Mouse (Mus musculus): ENCODE data around the gene Ube2c. TPM values are rescaled to one million over a fixed set of nuclear protein-coding genes. Genes with fewer than 3 reads are reported as not detected.

Gene Ube2c
- polyA plus RNA-seq, 1 experiment from 2014 or later, result 106 TPM

DNA sequence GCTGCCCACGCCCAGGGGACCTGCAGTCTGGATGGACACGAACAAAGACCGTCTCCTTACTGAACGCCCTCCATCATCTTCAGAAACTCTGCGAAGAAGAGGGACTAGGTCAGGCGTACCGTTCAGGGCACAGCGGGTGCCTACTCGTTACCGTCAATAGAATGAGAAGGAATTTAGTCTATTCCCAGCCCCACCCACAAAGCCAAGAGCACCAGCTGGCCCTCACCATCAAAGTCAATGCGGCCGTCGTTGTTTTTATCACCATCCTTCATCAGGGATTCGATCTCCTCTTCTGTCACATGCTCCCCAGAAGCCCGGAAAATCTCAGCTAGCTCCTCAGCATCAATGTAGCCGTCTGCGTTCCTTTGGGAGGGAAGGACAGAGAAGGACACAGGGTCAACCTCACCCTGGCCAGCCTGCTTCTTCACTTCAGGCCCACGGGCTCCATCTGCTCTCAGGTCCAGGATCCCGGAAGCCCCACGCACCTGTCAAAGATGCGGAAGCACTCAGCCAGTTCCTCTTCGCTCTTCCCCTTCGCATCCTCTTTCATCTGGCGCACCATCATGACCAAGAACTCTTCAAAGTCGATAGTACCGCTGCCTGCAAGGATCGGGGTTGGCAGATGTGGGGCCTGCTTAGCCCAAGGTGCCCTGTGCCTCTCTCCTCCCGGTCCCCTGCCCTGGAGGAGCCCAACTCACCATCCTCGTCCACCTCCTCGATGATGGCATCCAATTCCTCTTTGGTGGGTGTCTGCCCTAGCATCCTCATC lies 7.7 kb downstream of the Ube2c start:
- in situ Hi-C loops (cut with MboI; ENCODE audit: low pct_unique_long_range_greater_than_20kb), result no loop called here
- POLR2A ChIA-PET, result interaction anchor here (1.4 kb wide), 1 partner anchor 10 kb away, joined by 5 read pairs; no protein-coding TSS in a partner anchor
- DNase-seq (ENCODE audit: low read depth, low spot score) (no peak), ATAC-seq (no peak)
- TF ChIP-seq CTCF (IDR thresholded peaks at IDR 0.05), result no peak
- no peaks in the 10 kb centered on the region for H3K27me3 ChIP-seq
- CTCF ChIA-PET, result interaction anchor here (0.8 kb wide), 1 partner anchor 8 kb away, joined by 3 read pairs; the partner anchor contains the start of gene Snx21

GRCm38 (mm10) chr2:164778015-164778287 lies 8.3 kb downstream of the Ube2c start:
- ATAC-seq (no peak), DNase-seq (ENCODE audit: low read depth, low spot score) (no peak)
- POLR2A ChIA-PET, result no interaction called here
- in situ Hi-C loops (cut with MboI; ENCODE audit: low pct_unique_long_range_greater_than_20kb), result no loop called here
- CTCF ChIA-PET, result no interaction called here
- H3K27me3 ChIP-seq, result no peaks in the 10 kb centered on the region
- TF ChIP-seq CTCF (IDR thresholded peaks at IDR 0.05), result no peak

- in situ Hi-C loops (cut with MboI; ENCODE audit: low pct_unique_long_range_greater_than_20kb), result no loop called here
- CTCF ChIA-PET, result interaction anchor here (0.8 kb wide), 1 partner anchor 30 kb away, joined by 3 read pairs; no protein-coding TSS in a partner anchor
- POLR2A ChIA-PET, result interaction anchor here (1.1 kb wide), 1 partner anchor 14 kb away, joined by 3 read pairs; no protein-coding TSS in a partner anchor
- no peak for TF ChIP-seq CTCF (IDR thresholded peaks at IDR 0.05)
- DNase-seq (ENCODE audit: low read depth, low spot score), result no peak
- H3K27me3 ChIP-seq, result no peaks in the 10 kb centered on the region
- ATAC-seq, result no peak
Measured at GRCm38 (mm10) chr2:164778809-164779208, 9.1 kb downstream of the Ube2c start.

DNA sequence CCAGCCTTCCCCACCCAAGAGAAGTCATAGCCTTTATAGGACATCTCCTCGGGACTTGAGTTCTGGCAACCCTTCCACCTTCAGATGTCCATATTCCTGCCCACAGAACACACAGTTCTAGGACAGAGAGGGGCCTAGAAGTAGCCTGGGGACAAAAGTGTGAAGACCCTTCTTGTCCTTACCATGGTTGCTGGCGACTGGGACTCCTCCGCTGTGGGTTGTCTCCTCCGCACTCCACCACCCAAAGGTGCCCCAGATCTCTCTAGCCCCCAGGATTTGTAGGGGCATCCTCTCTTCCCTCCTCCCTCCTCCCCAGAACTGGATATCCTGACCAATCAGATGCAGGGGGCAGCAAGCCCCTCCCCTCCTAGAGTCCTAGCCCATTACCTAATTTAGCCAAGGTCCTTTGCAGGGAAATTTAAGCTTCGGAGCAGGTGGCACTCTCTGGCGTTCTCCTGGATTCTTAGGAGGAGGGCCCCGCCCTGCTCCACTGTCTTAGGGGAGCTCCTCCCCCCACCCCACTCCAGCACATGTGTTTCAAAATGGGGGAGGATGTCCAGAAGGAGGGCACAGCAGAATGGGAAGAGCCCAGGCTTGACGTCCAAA lies 9.9 kb downstream of the Ube2c start, which contains the start of gene Tnnc2:
Gene Tnnc2 (minus strand): TSS at position 487 of the 606 bp plus-strand sequence.
- ATAC-seq (no peak), DNase-seq (ENCODE audit: low read depth, low spot score) (no peak)
- ChIA-PET CTCF (interaction anchor here (1.4 kb wide), 1 partner anchor 14 kb away, joined by 6 read pairs; no protein-coding TSS in a partner anchor), POLR2A (interaction anchor here (1.1 kb wide), 1 partner anchor 13 kb away, joined by 3 read pairs; no protein-coding TSS in a partner anchor)
- H3K27me3 ChIP-seq, result no peaks in the 10 kb centered on the region
- in situ Hi-C loops (cut with MboI; ENCODE audit: low pct_unique_long_range_greater_than_20kb), result no loop called here
- TF ChIP-seq CTCF (IDR thresholded peaks at IDR 0.05), result no peak

GRCm38 (mm10) chr2:164781876-164782275 lies 12.2 kb downstream of the Ube2c start:
- ChIA-PET CTCF (no interaction called here), POLR2A (no interaction called here)
- no peak for TF ChIP-seq CTCF (IDR thresholded peaks at IDR 0.05)
- in situ Hi-C loops (cut with MboI; ENCODE audit: low pct_unique_long_range_greater_than_20kb), result no loop called here
- ATAC-seq, result no peak
- no peak for DNase-seq (ENCODE audit: low read depth, low spot score)
- no peaks in the 10 kb centered on the region for H3K27me3 ChIP-seq

DNA sequence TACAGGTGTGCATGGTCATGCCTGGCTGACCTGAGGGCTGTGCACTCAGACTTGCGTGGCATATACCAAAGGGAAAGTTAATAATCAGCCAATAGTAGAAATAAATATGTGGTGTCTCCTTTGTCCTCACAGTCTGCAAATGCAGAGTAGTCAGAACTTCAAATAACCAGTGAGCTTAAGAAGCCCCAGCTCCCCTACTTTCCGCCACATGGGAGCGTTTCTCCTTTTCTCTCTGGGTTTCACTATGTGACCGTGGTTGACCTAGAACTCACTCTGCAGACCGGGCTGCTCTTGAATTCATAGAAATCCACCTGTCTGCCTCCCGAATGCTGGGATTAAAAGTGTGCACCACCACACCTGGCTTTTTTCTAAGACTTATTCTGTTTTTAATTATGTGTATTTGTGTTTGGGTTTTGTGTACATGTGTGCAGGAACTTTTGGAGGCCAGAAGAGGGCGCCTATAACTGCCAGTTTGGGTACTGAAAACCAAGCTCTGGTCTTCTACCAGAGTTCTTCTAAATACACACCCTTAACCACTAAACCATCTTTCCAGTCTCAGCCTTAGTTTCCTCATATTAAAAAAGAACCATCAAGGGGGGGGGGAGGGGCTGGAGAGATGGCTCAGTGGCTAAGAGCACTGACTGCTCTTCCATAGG lies 14.4 kb downstream of the Ube2c start:
- in situ Hi-C loops (cut with MboI; ENCODE audit: low pct_unique_long_range_greater_than_20kb), result no loop called here
- ATAC-seq, result no peak
- no peak for DNase-seq (ENCODE audit: low read depth, low spot score)
- no peak for TF ChIP-seq CTCF (IDR thresholded peaks at IDR 0.05)
- ChIA-PET POLR2A (interaction anchor here (1.0 kb wide), 1 partner anchor 25 kb away, joined by 3 read pairs; no protein-coding TSS in a partner anchor), CTCF (interaction anchor here (1.3 to 2.1 kb wide), 3 partner anchors 10 to 15 kb away, joined by 4 to 9 read pairs (median 4); no protein-coding TSS in a partner anchor)
- H3K27me3 ChIP-seq, result no peaks in the 10 kb centered on the region

- DNase-seq (ENCODE audit: low read depth, low spot score), result no peak
- ChIA-PET CTCF (interaction anchor here (1.3 to 2.1 kb wide), 6 partner anchors 8 to 25 kb away, joined by 3 to 12 read pairs (median 4); no protein-coding TSS in a partner anchor), POLR2A (interaction anchor here (0.7 kb wide), 1 partner anchor 36 kb away, joined by 3 read pairs; no protein-coding TSS in a partner anchor)
- no peak for ATAC-seq
- in situ Hi-C loops (cut with MboI; ENCODE audit: low pct_unique_long_range_greater_than_20kb), result no loop called here
- H3K27me3 ChIP-seq, result no peaks in the 10 kb centered on the region
- TF ChIP-seq CTCF (IDR thresholded peaks at IDR 0.05), result no peak
Measured at GRCm38 (mm10) chr2:164784869-164785420, 15.2 kb downstream of the Ube2c start.

DNA sequence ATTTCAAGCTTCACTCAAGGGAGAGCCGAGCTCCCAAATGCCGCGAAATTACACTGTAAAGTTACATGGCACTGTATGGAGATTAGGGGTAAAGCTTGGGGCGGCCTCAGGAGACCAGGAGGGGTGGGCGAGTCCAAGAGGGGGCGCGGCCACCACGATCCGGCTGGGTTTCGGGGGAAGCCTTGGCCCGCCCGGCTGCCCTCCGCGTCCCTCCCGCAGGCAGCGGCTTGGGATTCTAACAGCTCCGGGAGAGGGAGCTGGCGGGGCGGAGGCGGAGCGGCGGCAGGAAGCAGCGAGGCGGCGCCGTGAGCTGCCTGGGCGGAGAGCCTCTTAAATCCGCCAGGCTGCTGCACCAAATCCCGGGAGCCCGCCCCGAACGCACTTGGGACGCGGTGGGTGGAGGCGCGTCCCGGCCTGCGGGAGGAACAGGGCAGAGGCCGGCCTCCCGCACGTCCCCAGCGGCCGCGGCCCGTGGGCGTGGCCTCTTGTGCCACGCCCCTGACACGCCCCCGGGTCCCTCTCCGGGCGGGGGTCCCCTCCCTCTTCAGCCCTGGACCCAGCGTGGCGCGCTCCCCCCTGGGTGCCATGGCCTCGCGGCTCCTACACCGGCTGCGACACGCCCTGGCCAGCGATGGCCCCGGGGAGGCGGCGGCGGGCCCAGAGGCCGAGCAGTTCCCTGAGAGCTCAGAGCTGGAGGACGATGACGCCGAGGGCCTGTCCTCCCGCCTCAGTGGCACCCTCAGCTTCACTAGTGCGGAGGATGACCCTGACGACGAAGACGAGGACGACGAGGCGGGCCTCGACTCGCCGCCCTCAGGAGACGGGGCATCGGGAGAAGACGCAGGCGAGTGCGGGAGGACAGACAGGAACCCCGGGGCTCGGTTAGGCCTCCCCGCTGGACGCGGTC lies 16.0 kb downstream of the Ube2c start, which contains the start of gene Snx21:
Gene Snx21 (plus strand): TSS at position 343 of the 907 bp plus-strand sequence.
- no peaks in the 10 kb centered on the region for H3K27me3 ChIP-seq
- ATAC-seq (peak; percentile 92), DNase-seq (ENCODE audit: low read depth, low spot score) (peak; percentile 53)
- in situ Hi-C loops (cut with MboI; ENCODE audit: low pct_unique_long_range_greater_than_20kb), result no loop called here
- TF ChIP-seq CTCF (IDR thresholded peaks at IDR 0.05), result no peak
- POLR2A ChIA-PET, result interaction anchor here (0.7 to 1.3 kb wide), 3 partner anchors 14 to 93 kb away, joined by 3 to 6 read pairs (median 3); partner anchors contain the start of gene Pcif1
- CTCF ChIA-PET, result interaction anchor here (1.0 to 1.8 kb wide), 6 partner anchors 8 to 57 kb away, joined by 3 to 12 read pairs (median 4); no protein-coding TSS in a partner anchor

GRCm38 (mm10) chr2:164786388-164786885 lies 16.7 kb downstream of the Ube2c start:
- POLR2A ChIA-PET, result interaction anchor here (1.2 to 1.3 kb wide), 2 partner anchors 13 to 92 kb away, joined by 3 to 6 read pairs; partner anchors contain the start of gene Pcif1
- H3K27me3 ChIP-seq, result no peaks in the 10 kb centered on the region
- ATAC-seq (peak; percentile 17), DNase-seq (ENCODE audit: low read depth, low spot score) (no peak)
- CTCF ChIA-PET, result interaction anchor here (1.0 to 1.5 kb wide), 3 partner anchors 12 to 56 kb away, joined by 3 to 5 read pairs (median 4); no protein-coding TSS in a partner anchor
- in situ Hi-C loops (cut with MboI; ENCODE audit: low pct_unique_long_range_greater_than_20kb), result no loop called here
- no peak for TF ChIP-seq CTCF (IDR thresholded peaks at IDR 0.05)

Data from Patski (cell line).